Mouse (Mus musculus) bone marrow, adult 2 months (tissue): ENCODE results near the gene Gm49416. TPM values are rescaled to one million over a fixed set of nuclear protein-coding genes. Genes with fewer than 3 reads are reported as not detected.
A peak's percentile ranks its signal among the peaks of the same experiment; 100 is the strongest.

ENCODE experiments used
- H3K27ac ChIP-seq: fragments of 200-500 bp; 2 replicates; pipeline ENCODE4 v1.5.1; 2012; ENCODE audit warnings: low read depth, mild to moderate bottlenecking, control low read depth, inconsistent platforms, low read length; ENCODE audit not compliant: control insufficient read depth, poor library complexity, insufficient read depth
- H3K4me1 ChIP-seq: fragments of 200-500 bp; 2 replicates; pipeline ENCODE4 v1.6.1; 2011; ENCODE audit warnings: low read length; ENCODE audit not compliant: control insufficient read depth, insufficient read depth
- H3K4me3 ChIP-seq: fragments of 200-500 bp; replicated peaks from 2 replicates; pipeline ENCODE3; 2011; ENCODE audit warnings: mild to moderate bottlenecking, low read depth, low read length, control low read depth; ENCODE audit not compliant: control insufficient read depth
- CTCF ChIP-seq: fragments of 200-500 bp; IDR thresholded peaks from 2 replicates; pipeline ENCODE4 v1.5.1; 2011; ENCODE audit warnings: low read length, control low read depth; ENCODE audit not compliant: control insufficient read depth, insufficient read depth
- POLR2A ChIP-seq: fragments of 200-500 bp; IDR thresholded peaks from 2 replicates; pipeline ENCODE4 v1.6.1; 2011; ENCODE audit warnings: low read depth, mild to moderate bottlenecking, control low read depth, low read length, borderline replicate concordance; ENCODE audit not compliant: control insufficient read depth
- WGBS: fragments of 180-500 bp; shearing (Covaris S2); methylation state at CpG from one replicate; pipeline ENCODE4 v1.1.7; 2018; 5-methylcytosine and 5-hydroxymethylcytosine counted together
- polyA plus RNA-seq: library from polyadenylated mRNA; stranded (reverse); fragments of >200 nt; gene quantifications from 2 replicates; pipeline ENCODE4 v1.2.4, GENCODE M21; 2011; ENCODE audit warnings: low replicate concordance; ENCODE audit not compliant: missing spikeins, insufficient read depth, insufficient read length

Gm49416 gene
- polyA plus RNA-seq, 1 experiment: not detected

DNA sequence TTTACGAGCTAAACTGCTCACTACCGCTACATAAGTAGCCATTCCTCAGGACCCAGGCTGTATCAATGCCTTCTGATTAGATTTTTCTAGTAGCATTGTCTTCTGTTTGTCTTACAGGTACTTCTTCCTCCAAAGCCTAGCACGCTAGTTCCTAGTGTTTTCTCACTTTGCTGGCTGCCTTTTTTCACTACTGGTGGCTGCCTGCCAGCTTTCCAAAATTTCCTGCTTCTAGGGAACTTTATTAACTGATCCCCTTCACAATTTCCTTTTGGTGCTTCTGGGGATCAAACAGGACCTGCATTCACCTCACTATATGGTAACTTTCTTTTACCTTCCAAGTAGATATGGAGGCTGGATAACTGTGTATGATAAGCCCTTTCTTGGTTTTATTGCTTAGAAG is 10.4 kb downstream of the Gm49416 start:
- Histone ChIP-seq H3K4me1 (peaks cover 4% of the 10 kb centered on the region; the same call in 1 of the 2 replicates), H3K4me3 (no peak overlapping the region), H3K27ac (no peak overlapping the region)
- WGBS: 47% methylated on average over 3 of the region's 3 CpGs
- TF ChIP-seq CTCF (no peak), POLR2A (no peak)

DNA sequence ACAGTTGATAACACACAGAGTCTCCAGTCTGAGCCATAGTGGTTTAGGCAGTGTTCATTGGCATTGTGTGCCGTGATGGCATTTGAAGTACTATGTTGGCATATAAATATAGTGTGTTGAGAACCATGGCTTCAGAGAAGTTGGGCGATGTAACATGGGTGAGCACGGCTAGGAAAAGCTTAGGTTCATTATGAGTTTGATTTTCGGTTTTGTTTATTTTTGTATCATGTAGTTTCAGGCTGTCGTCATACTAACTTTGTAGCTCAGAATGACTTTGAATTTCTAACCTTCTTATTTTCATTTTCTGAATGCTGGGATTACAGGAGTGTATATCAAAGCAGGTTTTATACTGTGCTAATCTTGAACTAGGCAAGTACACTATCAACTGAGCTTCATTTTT is 14.7 kb downstream of the Gm49416 start:
- no peak overlapping the region for H3K27ac ChIP-seq
- 90% methylated on average over 5 of the region's 5 CpGs for WGBS
- H3K4me3 ChIP-seq: no peak overlapping the region
- H3K4me1 ChIP-seq: peaks cover 1% of the 10 kb centered on the region; the same call in 1 of the 2 replicates
- TF ChIP-seq POLR2A (no peak), CTCF (no peak)

DNA sequence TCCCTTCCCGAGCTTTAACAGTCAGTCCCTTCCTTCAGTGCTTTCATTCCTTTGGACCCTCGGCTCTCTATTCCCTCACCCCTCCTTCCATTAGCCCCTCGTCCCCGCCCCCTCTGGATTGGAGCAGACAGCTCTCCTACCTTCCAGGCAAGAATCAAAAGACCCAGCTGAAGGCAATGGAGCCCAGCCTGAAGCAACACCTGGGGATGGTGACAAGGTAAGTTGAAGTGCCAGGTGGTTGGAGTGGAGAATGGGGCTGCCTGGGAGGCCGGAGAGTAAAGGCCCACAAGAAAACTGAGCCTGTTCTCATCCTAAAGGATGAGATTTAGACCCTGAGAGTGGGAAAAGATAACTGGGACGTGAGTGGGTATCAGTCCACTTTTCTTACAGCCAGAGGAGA is 19.8 kb downstream of the Gm49416 start:
- 91% methylated on average over 6 of the region's 6 CpGs for WGBS
- no peak for TF ChIP-seq POLR2A
- no peak for TF ChIP-seq CTCF
- H3K27ac ChIP-seq: no peak overlapping the region
- no peak overlapping the region for H3K4me3 ChIP-seq
- no peaks in the 10 kb centered on the region for H3K4me1 ChIP-seq

DNA sequence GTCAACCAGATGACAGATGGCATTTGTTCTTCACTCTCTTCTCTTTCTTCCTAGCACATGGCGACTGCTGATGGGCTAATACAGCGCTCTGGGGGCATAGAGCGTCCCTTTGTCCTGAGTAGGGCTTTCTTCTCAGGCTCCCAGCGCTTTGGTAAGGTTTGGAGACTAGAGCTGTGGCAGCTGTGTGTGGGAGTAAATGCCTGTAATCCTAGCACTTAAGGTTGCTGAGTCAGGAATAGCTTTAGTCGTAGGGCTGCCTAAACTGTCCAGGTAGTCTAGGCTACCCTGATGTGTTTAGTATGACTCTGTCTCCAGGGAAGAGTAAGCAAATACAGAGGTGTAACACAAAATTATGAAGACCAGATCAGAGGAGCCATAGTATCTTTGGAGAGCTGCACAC is 23.1 kb downstream of the Gm49416 start:
- WGBS: 92% methylated on average over 5 of the region's 5 CpGs
- no peak for TF ChIP-seq POLR2A
- no peak for TF ChIP-seq CTCF
- Histone ChIP-seq H3K27ac (no peak overlapping the region), H3K4me1 (no peaks in the 10 kb centered on the region), H3K4me3 (no peak overlapping the region)

DNA sequence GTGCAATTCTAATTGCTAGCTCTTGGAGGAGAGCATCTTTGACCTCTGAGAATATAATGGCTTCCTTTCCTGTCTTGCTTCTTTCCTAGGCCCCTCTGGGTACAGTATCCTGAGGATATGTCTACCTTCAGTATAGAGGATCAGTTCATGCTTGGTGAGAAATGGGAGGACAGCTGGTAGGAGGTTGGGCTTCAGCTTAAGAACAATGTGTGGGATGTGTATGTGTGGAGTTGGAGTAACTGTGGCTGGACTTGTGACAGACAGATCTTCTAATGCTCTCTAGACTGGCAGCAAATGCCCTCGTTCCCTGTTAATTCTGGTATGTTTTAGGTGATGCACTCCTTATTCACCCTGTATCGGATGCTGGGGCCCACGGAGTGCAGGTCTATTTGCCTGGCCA is 25.5 kb downstream of the Gm49416 start:
- TF ChIP-seq CTCF (no peak), POLR2A (no peak)
- 94% methylated on average over 3 of the region's 3 CpGs for WGBS
- no peaks in the 10 kb centered on the region for H3K4me1 ChIP-seq
- no peak overlapping the region for H3K27ac ChIP-seq
- no peak overlapping the region for H3K4me3 ChIP-seq

DNA sequence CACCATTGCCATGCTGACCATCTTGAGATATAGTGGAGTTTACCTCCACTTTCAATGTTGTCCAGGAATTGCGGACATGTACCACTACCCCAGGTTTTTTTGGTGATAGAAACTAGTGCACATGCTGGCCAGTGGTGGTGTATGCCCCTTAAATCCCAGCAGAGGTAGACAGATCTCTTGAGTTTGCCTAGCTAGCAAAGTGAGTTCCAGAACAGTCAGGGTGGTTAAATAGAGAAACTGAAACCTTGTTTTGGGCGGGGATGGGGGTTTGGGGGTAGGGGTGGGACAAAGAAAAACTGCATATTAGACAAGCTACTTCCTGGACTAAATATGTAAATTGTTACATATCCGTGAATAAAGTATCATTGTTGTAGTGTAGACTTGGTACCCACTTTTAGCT is 30.3 kb downstream of the Gm49416 start:
- Histone ChIP-seq H3K4me3 (no peak overlapping the region), H3K4me1 (peaks cover 3% of the 10 kb centered on the region; the same call in 1 of the 2 replicates), H3K27ac (no peak overlapping the region)
- TF ChIP-seq POLR2A: no peak
- no peak for TF ChIP-seq CTCF
- 52% methylated on average over 3 of the region's 3 CpGs for WGBS

DNA sequence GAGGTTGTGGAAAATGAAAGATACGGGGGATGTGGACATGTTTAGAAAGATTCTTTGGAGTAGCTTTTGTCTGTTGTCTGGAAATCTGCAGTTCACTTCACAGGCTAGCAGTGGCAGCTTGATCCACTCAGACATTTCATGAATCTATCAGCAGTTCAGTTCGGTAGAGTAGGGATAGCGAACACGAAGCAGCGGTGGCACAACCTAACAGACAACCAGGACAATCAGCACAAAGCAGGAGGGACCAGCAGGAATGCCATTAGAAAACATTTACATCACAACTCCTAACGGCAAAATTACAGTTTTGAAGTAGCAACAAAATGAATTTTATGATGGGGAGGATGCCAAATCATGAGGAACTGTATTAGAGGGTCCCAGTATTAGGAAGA is 31.0 kb downstream of the Gm49416 start:
- 70% methylated on average over 6 of the region's 6 CpGs for WGBS
- Histone ChIP-seq H3K27ac (no peak overlapping the region; the same call in 1 of the 2 replicates), H3K4me3 (peak overlapping the region; percentile 11), H3K4me1 (peaks cover 3% of the 10 kb centered on the region; the same call in 1 of the 2 replicates)
- no peak for TF ChIP-seq CTCF
- no peak for TF ChIP-seq POLR2A

DNA sequence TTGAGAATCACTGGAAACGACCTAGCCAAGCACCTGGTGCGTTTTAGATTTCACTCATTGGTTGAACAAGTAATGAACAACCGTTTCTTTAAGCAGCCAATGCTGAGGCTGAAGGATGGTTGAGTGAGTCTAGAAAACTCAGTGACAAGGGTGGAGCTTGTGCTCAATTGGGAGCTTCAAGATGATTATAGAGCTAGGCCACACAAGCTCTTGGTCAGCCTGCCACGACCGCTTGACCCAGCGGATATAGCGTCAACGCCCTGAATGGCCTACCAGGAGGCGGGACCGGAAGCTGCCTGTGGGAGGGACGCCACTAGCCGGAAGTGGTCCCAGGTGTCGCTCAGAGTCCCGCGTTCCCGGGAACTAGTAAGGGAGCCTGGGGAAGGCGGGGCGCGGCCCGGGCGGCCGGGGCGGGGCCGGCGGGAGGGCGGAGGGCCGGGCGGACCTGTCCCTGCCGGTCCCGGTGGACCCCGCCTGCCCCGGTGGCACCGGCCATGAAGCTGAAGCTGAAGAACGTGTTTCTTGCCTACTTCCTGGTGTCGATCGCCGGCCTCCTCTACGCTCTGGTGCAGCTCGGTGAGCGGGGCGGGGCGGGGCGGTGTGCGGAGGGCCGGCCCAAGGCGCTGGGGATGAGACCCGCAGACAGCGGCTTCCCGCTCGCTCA is 31.5 kb downstream of the Gm49416 start, which contains the start of gene B3gat3:
B3gat3 (plus strand) TSS at position 302 of the 664 bp plus-strand sequence.
- H3K27ac ChIP-seq: peak within 1 kb of the TSS; percentile 86
- H3K4me1 ChIP-seq: peaks cover 3% of the 10 kb centered on the region; the same call in 1 of the 2 replicates
- TF ChIP-seq CTCF: no peak
- TF ChIP-seq POLR2A: peak; percentile 66; the same call in 1 of the 2 replicates
- WGBS: 1% methylated on average over 50 of the region's 50 CpGs
- peak within 1 kb of the TSS; percentile 91 for H3K4me3 ChIP-seq
